ENCODE assay signal across 9 mouse cellular contexts in genomic region chr6:39780857-39781666, GRCm38 (mm10). TPM values are rescaled to one million over a fixed set of nuclear protein-coding genes. Genes with fewer than 3 reads are reported as not detected.
A peak's percentile ranks its signal among the peaks of the same experiment; 100 is the strongest.
DNase-seq lines count a peak whose midpoint lies in the region; ATAC-seq lines count a peak whose summit lies in the region.
"Had no signal": no experiment of that assay in that cellular context is flagged by ENCODE, and none has a peak within 500 bp of the region (broad histone marks: within the 10 kb centered on the region; RNA-seq: fewer than 3 reads in every experiment).

No protein-coding gene starts in this region.

- H3K27ac ChIP-seq in embryonic facial prominence, embryonic 15.5 days (replicated peaks), result peak overlapping the region; percentile 71
- H3K27ac ChIP-seq in hindbrain, embryonic 11.5 days (ENCODE audit: low read depth, low read length), result peak overlapping the region; percentile 17; the same call in 1 of the 2 replicates
- H3K27ac ChIP-seq in limb, embryonic 13.5 days, result peak overlapping the region; percentile 63; the same call in 1 of the 2 replicates
- H3K27ac ChIP-seq in midbrain, embryonic 14.5 days (replicated peaks; ENCODE audit: low read depth, low read length), result 0 out of 2 replicates have a peak overlapping the region, but pooled peaks have one; percentile 26

- ATAC-seq in embryonic facial prominence, embryonic 15.5 days (ENCODE audit: insufficient number of reproducible peaks, low FRiP score, low TSS enrichment, low read depth), result peak; percentile 19; the same call in 1 of the 2 replicates
- peak; percentile 72 for ATAC-seq in hindbrain, embryonic 11.5 days (ENCODE audit: low FRiP score)
- ATAC-seq in limb, embryonic 13.5 days (ENCODE audit: low FRiP score, low read depth), result peak; percentile 64; the same call in 1 of the 2 replicates
- ATAC-seq in midbrain, embryonic 14.5 days (ENCODE audit: low FRiP score, low TSS enrichment), result no peak

- H3K27me3 ChIP-seq in embryonic facial prominence, embryonic 15.5 days, result no peaks in the 10 kb centered on the region
- no peaks in the 10 kb centered on the region for H3K27me3 ChIP-seq in hindbrain, embryonic 11.5 days (ENCODE audit: control insufficient read depth, insufficient read depth, low read length)
- 0 out of 2 replicates have a peak, but pooled peaks cover 4% of the 10 kb centered on the region for H3K27me3 ChIP-seq in limb, embryonic 13.5 days
- no peaks in the 10 kb centered on the region for H3K27me3 ChIP-seq in midbrain, embryonic 14.5 days (ENCODE audit: control insufficient read depth, insufficient read depth, low read length)

- H3K9ac ChIP-seq in embryonic facial prominence, embryonic 15.5 days, result no peak overlapping the region
- H3K9ac ChIP-seq in hindbrain, embryonic 11.5 days (ENCODE audit: low read depth, low read length), result peak overlapping the region; percentile 17; the same call in 1 of the 2 replicates
- no peak overlapping the region; the same call in 1 of the 2 replicates for H3K9ac ChIP-seq in limb, embryonic 13.5 days
- H3K9ac ChIP-seq in midbrain, embryonic 14.5 days (replicated peaks; ENCODE audit: low read length), result no peak overlapping the region

- peak; percentile 35 for DNase-seq in left cerebral cortex, postnatal 4 days
- no peak for DNase-seq in left cerebral cortex, adult 8-10 months (ENCODE audit: low spot score in 2 of 2)
- peak; percentile 66 for DNase-seq in hindbrain, embryonic 11.5 days (ENCODE audit: low spot score)
- DNase-seq in midbrain, embryonic 14.5 days, result peak; percentile 46
- DNase-seq in layer of hippocampus, postnatal 36 days, result no peak
- DNase-seq in spleen, postnatal 4 days (ENCODE audit: low spot score in 2 of 2), result no peak

- peaks cover 20% of the 10 kb centered on the region for H3K4me1 ChIP-seq in embryonic facial prominence, embryonic 15.5 days
- H3K4me1 ChIP-seq in hindbrain, embryonic 11.5 days (replicated peaks; ENCODE audit: control insufficient read depth, insufficient read depth, low read length), result no peaks in the 10 kb centered on the region; the same call in 1 of the 2 replicates
- H3K4me1 ChIP-seq in limb, embryonic 13.5 days, result peaks cover 27% of the 10 kb centered on the region
- H3K4me1 ChIP-seq in midbrain, embryonic 14.5 days (ENCODE audit: control insufficient read depth, insufficient read depth, low read length), result peaks cover 8% of the 10 kb centered on the region

- intact Hi-C loops in left cerebral cortex, postnatal 4 days (cut with DNase I), result no loop called here

- H3K9me3 ChIP-seq in embryonic facial prominence, embryonic 15.5 days (replicated peaks), result no peaks in the 10 kb centered on the region
- no peaks in the 10 kb centered on the region for H3K9me3 ChIP-seq in hindbrain, embryonic 11.5 days (ENCODE audit: control insufficient read depth, low read length)
- H3K9me3 ChIP-seq in limb, embryonic 13.5 days, result no peaks in the 10 kb centered on the region
- H3K9me3 ChIP-seq in midbrain, embryonic 14.5 days (ENCODE audit: control insufficient read depth, low read length), result no peaks in the 10 kb centered on the region

- WGBS in embryonic facial prominence, embryonic 15.5 days, result 6% methylated on average over 18 of the region's 18 CpGs
- 2% methylated on average over 18 of the region's 18 CpGs for WGBS in hindbrain, embryonic 11.5 days
- 2% methylated on average over 18 of the region's 18 CpGs for WGBS in limb, embryonic 13.5 days
- 3% methylated on average over 18 of the region's 18 CpGs for WGBS in midbrain, embryonic 14.5 days

- H3K4me3 ChIP-seq in embryonic facial prominence, embryonic 15.5 days (replicated peaks), result peak overlapping the region; percentile 25
- H3K4me3 ChIP-seq in hindbrain, embryonic 11.5 days (ENCODE audit: low read depth, low read length), result no peak overlapping the region
- peak overlapping the region; percentile 21 for H3K4me3 ChIP-seq in limb, embryonic 13.5 days
- peak overlapping the region; percentile 2; the same call in 1 of the 2 replicates for H3K4me3 ChIP-seq in midbrain, embryonic 14.5 days (replicated peaks; ENCODE audit: low read depth, low read length)
- H3K4me3 ChIP-seq: myocyte had no signal

- no peaks in the 10 kb centered on the region for H3K36me3 ChIP-seq in embryonic facial prominence, embryonic 15.5 days
- H3K36me3 ChIP-seq in hindbrain, embryonic 11.5 days (ENCODE audit: control insufficient read depth, insufficient read depth, low read length), result no peaks in the 10 kb centered on the region
- H3K36me3 ChIP-seq in limb, embryonic 13.5 days, result no peaks in the 10 kb centered on the region
- H3K36me3 ChIP-seq in midbrain, embryonic 14.5 days (ENCODE audit: control insufficient read depth, insufficient read depth, low read length), result no peaks in the 10 kb centered on the region

- peak overlapping the region; percentile 51 for H3K4me2 ChIP-seq in embryonic facial prominence, embryonic 15.5 days (replicated peaks)
- peak overlapping the region; percentile 38 for H3K4me2 ChIP-seq in hindbrain, embryonic 11.5 days (replicated peaks; ENCODE audit: low read depth, low read length)
- peak overlapping the region; percentile 57 for H3K4me2 ChIP-seq in limb, embryonic 13.5 days (replicated peaks)
- H3K4me2 ChIP-seq in midbrain, embryonic 14.5 days (ENCODE audit: low read length), result peak overlapping the region; percentile 45

RNA-seq across cellular contexts. Expression of gene Mrps33, which starts 29.7 kb away (rescaled TPM):
- 10 to 100 TPM; 81.4 to 95.0 TPM for total RNA-seq in left cerebral cortex, postnatal 4 days (2021)
- total RNA-seq in left cerebral cortex, adult 8-10 months (2022), result 100 to 1,000 TPM in 1 of 4 experiments, 10 to 100 TPM in 3; 86.0 to 103 (median 92.5) TPM
- 172 and 173 TPM in 2 replicates for polyA plus RNA-seq in embryonic facial prominence, embryonic 15.5 days (2015; fragmentation: Nextera tagmentation; extraction: Ambion mirVana)
- polyA plus RNA-seq in hindbrain, embryonic 11.5 days (2014; fragmentation: Nextera tagmentation; extraction: Ambion mirVana), result 232 and 245 TPM in 2 replicates
- polyA plus RNA-seq in limb, embryonic 13.5 days (2015; fragmentation: Nextera tagmentation; extraction: Ambion mirVana), result 197 and 205 TPM in 2 replicates
- 192 and 205 TPM in 2 replicates for polyA plus RNA-seq in midbrain, embryonic 14.5 days (2014; fragmentation: Nextera tagmentation; extraction: Ambion mirVana)
- 100 to 1,000 TPM; 106 to 107 TPM for total RNA-seq in layer of hippocampus, postnatal 36 days (2021)

RNA-seq across cellular contexts. Expression of gene Braf, which starts 55.8 kb away (rescaled TPM):
- total RNA-seq in left cerebral cortex, postnatal 4 days (2021), result 10 to 100 TPM; 67.1 to 75.6 TPM
- total RNA-seq in left cerebral cortex, adult 8-10 months (2022), result 100 to 1,000 TPM; 103 to 133 (median 121) TPM
- 17.1 and 17.8 TPM in 2 replicates for polyA plus RNA-seq in embryonic facial prominence, embryonic 15.5 days (2015; fragmentation: Nextera tagmentation; extraction: Ambion mirVana)
- polyA plus RNA-seq in hindbrain, embryonic 11.5 days (2014; fragmentation: Nextera tagmentation; extraction: Ambion mirVana), result 22.6 and 23.7 TPM in 2 replicates
- 17.2 and 18.5 TPM in 2 replicates for polyA plus RNA-seq in limb, embryonic 13.5 days (2015; fragmentation: Nextera tagmentation; extraction: Ambion mirVana)
- polyA plus RNA-seq in midbrain, embryonic 14.5 days (2014; fragmentation: Nextera tagmentation; extraction: Ambion mirVana), result 22.5 and 25.9 TPM in 2 replicates
- total RNA-seq in layer of hippocampus, postnatal 36 days (2021), result 100 to 1,000 TPM; 118 to 131 TPM

Comparison
In these comparisons a context has a peak if more than half of its experiments do, and no peak if none do; other contexts are left out.
1. DNase-seq: peak in left cerebral cortex, postnatal 4 days (single experiment), hindbrain, embryonic 11.5 days (single experiment) and midbrain, embryonic 14.5 days (single experiment); none in left cerebral cortex, adult 8-10 months (0 of 2), layer of hippocampus, postnatal 36 days (0 of 2) and spleen, postnatal 4 days (0 of 2).
2. H3K27ac ChIP-seq: peak in every context shown above with its lines; median percentile 71 in embryonic facial prominence, embryonic 15.5 days; 63 in limb, embryonic 13.5 days; 26 in midbrain, embryonic 14.5 days; 17 in hindbrain, embryonic 11.5 days.
3. Peak in every context shown above with its lines, with median percentiles within 50 percentile points of each other: H3K4me2 ChIP-seq.